Mouse (Mus musculus) c-Kit-positive CD71-positive TER-119-negative erythroid progenitor cells, embryonic 14.5 days (primary cell): Measurements from ENCODE around the gene Rabgap1l.
A peak's percentile ranks its signal among the peaks of the same experiment; 100 is the strongest.

Source experiments
- DNase-seq: peaks from one replicate; pipeline ENCODE4 v3.0.0-alpha.2; 2013; ENCODE audit warnings: low read depth

The Rabgap1l gene

DNA sequence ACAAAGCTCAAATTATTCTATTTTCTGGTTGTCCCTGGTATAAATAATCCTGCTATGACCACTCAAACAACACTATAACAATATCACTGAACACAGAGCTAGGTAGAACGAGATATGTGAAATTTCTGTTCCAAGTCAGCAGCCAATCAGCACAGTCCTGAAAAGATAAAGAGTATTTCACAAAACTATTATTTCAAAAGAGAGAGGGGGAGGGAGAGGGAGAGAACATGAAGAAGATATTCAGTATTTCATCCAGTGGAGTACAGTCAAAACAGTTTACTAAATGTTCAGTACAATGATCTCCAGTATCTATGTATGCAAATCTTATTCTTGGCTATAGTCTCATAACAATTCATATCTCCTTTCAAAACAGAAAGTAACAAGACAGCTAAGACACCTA is 5.1 kb downstream of the Rabgap1l start:
- DNase-seq: peak; percentile 58

GRCm38 (mm10) chr1:160787164-160787563 is 5.8 kb downstream of the Rabgap1l start:
- no peak for DNase-seq

DNA sequence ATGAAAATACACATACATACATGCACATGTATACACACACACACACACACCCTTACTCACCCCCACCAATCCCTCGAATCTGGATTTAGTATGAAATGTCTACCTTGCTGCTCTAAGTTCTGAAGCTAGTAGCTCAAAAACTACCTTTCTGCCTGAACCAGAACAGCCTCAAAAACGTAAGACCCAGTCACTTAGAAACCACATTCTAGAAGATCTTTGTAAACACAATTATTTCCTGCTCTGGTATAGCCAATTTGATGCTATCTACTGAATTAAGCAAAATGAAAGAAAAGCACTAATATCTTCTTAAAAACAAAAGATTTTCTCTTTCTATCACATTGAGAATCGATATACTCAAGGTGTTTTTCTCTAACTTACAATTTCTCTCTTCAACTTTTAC is 6.4 kb downstream of the Rabgap1l start:
- DNase-seq: no peak

GRCm38 (mm10) chr1:160785681-160786225 is 7.3 kb downstream of the Rabgap1l start:
- no peak for DNase-seq

- DNase-seq: no peak
Observed at GRCm38 (mm10) chr1:160784122-160784521, 8.9 kb downstream of the Rabgap1l start.

GRCm38 (mm10) chr1:160774166-160774565 is 18.8 kb downstream of the Rabgap1l start:
- DNase-seq: no peak

GRCm38 (mm10) chr1:160765565-160765964 is 27.4 kb downstream of the Rabgap1l start:
- no peak for DNase-seq

- DNase-seq: peak; percentile 54
Observed at GRCm38 (mm10) chr1:160758243-160758642, 34.8 kb downstream of the Rabgap1l start.

GRCm38 (mm10) chr1:160755359-160755758 is 37.7 kb downstream of the Rabgap1l start:
- no peak for DNase-seq

- no peak for DNase-seq
Observed at GRCm38 (mm10) chr1:160750629-160751028, 42.4 kb downstream of the Rabgap1l start.

DNA sequence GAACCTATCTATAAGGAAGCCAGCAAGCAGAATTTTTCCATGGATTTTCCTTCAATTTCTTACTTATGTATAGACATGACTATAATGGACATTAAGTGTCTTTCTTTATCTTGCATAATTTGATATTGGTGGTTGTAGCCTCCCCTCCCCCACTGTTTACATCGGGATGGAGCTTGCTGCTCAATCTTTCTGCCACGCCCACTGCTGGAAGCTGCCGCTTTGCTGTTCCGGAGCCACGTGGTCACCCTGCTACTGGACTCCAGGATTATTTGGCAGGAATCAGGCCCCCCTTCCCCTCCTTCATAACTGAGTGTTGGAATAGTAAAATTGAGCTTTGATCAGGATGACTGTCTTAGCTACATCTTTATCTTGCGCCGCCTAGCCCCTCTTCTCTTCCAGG is 46.2 kb downstream of the Rabgap1l start:
- no peak for DNase-seq

DNA sequence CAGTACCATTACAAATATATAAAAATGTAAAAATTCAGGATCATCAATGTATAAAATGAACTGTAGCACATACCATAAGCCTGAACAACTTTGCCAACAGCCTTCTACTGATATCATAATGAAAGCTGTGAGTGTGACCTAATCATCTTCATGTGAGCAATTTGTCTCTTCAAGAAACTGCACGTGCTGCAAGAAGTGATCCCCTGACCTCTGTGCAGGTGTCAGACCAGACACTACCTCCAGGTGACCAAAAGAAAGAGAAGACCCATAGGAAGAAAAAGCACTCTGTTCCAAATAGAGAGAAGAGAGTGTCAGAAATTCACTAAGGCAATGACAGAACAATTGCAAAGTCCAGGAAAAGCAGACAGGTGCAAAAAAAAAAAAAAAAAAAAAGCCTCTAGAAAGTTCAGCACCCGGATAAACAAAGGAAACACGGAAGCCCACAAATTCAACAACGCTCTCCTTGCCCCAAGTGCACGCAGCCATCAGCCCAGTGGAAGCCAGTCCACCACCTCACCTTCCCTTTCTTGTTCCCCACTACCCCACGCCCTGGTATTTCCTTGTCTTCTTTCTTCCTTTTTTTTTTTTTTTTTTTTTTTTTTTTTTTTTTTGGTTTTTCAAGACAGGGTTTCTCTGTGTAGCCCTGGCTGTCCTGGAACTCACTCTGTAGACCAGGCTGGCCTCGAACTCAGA is 47.6 kb downstream of the Rabgap1l start:
- DNase-seq: no peak

- no peak for DNase-seq
Observed at GRCm38 (mm10) chr1:160744009-160744408, 49.0 kb downstream of the Rabgap1l start.

GRCm38 (mm10) chr1:160743229-160743628 is 49.8 kb downstream of the Rabgap1l start:
- DNase-seq: peak; percentile 79

DNA sequence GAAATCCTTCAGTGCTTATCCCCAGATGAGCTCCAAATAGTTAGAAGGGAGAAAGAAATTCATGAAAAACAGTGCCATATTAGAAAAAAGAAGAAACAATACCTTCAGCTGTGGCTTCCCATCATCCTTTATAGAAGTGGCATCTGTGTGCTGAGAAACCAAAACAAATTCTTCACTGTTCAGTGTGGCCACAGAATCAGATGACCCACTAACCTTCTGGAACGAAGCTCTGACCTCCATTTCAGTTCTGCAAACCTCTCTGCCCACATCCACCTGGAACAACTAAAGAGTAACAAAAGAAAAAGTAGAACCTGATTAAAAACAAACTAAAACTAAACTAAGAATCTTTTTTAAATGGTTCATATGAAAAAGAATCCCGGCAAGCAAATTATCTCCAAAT is 52.4 kb downstream of the Rabgap1l start:
- DNase-seq: no peak

DNA sequence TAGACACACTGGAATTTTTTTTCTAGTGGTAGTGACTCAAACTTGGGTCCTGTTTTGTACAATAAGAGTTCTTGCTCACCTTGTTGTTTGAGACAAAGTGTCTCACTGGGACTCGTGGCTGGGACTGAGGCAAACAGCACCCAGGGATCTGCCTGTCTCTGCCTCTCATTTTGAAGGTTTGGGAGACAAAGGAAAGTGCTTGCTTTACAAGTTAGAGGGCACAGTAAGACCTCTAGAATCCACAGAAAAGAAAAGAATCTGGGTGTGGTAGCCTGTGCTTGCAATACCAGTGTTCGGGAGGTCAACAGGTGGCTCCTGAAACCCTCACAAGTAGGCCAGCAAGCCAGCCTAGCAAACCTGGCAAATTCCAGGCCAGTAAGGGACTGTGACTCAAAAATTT is 58.3 kb downstream of the Rabgap1l start:
- no peak for DNase-seq

- no peak for DNase-seq
Observed at GRCm38 (mm10) chr1:160729944-160730343, 63.1 kb downstream of the Rabgap1l start.

- DNase-seq: peak; percentile 43
Observed at GRCm38 (mm10) chr1:160717742-160718141, 75.3 kb downstream of the Rabgap1l start.

DNA sequence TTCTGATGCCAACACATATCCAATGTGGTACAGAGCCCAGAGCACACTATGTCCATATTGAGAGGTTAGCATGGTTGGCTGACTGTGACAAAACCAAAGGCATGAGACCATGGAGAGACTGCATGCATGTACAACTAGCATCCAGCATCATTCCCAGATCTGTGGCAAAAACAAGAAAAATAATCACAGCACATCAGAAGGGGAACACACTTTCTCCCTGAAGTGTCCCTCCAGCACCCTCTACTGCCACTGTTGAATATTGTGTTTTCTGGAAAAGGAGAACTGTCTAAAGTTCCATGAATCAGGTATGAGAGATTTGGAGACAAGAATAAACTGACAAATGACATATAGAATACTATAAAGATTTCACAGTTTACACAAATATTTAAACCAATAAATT is 78.3 kb downstream of the Rabgap1l start:
- peak; percentile 21 for DNase-seq

DNA sequence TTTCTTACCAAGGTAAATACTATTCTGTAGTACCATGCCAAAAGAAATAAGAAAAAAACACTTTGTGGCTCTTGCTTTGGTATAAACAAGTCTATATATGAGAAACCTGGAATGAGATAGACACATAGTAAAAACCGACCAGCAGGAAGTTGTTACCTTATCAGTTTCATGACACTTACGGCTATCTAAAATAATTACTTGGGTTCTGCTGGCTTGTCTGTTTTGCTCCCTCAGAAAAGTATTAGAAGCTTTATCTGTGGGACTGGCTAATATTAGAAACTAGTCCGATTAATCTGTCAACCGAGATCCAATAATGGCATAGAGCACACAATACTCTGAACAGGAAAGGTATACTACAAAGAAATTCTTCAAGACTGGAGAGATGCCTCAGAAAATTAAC is 79.1 kb downstream of the Rabgap1l start:
- DNase-seq: peak; percentile 11

GRCm38 (mm10) chr1:160713383-160713782 is 79.6 kb downstream of the Rabgap1l start:
- no peak for DNase-seq

GRCm38 (mm10) chr1:160710539-160710938 is 82.5 kb downstream of the Rabgap1l start:
- no peak for DNase-seq

DNA sequence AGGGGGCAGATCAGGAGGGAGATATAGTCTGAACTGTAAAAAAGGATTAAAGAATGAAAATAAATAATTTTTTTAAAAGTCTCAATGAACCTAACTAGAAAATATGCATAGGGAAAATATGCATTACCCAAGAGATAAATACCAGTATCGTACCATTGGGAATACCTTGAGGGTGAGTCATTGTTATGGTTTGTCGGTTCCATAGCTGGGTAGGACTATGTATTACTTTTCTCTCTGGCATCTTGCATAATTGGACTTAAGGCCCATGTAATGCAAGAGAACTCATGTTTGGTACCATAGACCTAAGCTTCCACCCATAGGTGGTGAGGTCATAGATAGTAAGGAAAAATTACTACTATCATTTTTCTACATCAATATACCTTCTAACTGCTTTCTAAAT is 88.4 kb downstream of the Rabgap1l start:
- DNase-seq: no peak

DNA sequence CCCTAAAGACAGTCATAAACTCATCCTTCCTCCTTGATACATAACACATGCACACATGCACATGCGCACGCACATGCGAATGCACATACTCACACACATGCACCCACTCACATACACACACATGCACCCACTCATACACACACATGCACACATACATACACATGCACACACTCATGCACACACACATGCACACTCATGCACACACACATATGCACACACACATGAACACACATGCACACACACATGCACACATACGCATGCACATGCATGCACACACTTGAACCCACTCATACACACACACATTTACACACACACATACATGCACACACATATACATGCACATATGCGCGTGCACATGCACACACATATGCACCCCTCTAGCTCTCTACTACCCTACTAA is 89.2 kb downstream of the Rabgap1l start:
- DNase-seq: no peak
